Mouse (Mus musculus) E14TG2a.4 (cell line): ENCODE measurements around the gene Rnf114.

Source experiments
- CTCF ChIP-seq: conservative IDR thresholded peaks from 2 replicates; pipeline ENCODE4 v1.5.1; 2014; ENCODE audit warnings: low read length
- POU5F1 ChIP-seq: IDR thresholded peaks from 2 replicates; pipeline ENCODE4 v1.6.1; 2014; ENCODE audit warnings: low read length, borderline replicate concordance

GRCm38 (mm10) chr2:167565312-167565656 lies 72.8 kb downstream of the Rnf114 start:
- TF ChIP-seq CTCF: no peak
- TF ChIP-seq POU5F1: no peak
